Mouse (Mus musculus) cerebellum, adult 11-12 months (tissue): Measurements from ENCODE around the gene Asic2.

Source experiments
- DNase-seq: peaks from one replicate; pipeline ENCODE4 v3.0.0; 2022

Asic2 gene

DNA sequence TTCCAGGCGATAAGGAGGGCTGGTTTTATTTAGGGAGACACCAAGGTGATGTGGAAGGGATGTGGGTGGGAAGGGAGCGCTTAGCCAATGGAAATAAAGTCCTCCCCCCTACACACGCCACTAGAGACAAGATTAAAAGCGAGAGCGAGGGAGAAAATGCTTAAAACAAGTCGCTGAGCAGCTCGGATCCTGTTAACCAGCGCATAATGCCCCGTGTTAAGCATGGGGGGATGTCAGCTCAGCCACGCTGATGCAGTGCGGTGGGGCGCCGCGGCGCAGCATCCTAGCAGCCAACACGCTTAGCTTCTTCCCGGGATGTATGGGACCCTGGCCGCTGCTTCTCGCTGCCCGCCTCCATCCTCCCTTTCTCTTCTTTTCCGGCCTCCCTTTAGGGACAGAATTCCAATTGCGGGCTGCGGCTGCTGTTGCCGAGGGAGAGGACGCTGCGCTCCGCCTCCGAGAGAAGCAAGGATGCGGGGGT, at the start of gene Asic2:
Gene Asic2, minus strand, starts transcription at position 57 of the 481 bp plus-strand sequence.
- DNase-seq = no peak

DNA sequence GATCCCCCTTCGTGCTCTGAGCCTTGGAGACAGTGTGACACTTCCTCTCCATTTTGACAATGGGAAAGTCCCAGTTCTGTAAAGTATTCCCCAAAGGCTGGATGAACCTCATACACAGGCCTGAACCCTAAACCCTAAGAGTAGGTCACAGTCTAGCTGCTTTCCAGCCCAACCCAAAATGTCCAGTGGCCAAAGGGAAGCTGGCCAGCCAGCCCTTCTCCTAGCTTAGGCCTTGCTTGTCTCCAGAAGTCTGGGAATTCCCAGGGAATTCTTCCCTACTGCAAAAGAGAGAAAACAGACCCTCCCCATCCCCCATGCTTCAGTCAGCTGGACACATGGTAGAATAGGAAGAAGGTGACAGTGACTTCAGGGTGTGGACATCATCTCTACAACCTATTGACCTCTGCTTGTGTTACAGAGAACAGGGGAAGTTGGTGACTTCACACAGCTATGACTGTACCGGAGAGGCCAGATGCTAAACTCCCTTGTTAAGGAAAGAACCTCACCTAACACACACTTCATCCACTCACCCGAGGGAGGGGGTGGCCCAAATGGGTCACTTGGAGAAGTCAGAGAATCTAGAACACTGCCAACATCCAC, 48.0 kb upstream of the Asic2 start:
- no peak for DNase-seq

DNA sequence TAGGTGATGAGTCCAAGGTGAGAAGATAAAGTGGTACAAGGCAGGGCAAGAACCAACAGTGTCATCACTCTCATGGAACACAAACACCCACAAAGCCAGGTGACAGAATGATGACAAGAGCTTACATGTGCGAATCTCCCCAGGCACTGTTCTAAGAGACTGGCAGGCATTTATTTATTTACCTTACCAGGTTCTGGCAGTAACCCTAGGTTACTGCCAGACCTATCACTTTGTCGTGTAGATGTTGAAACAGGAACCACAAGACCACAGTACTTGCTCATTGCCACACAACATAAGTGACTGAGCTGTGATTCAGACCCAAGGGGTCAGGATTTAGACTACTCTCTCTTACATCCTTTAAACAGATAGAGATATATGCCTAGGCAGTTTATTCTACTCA, 46.8 kb upstream of the Asic2 start:
- no peak for DNase-seq

DNA sequence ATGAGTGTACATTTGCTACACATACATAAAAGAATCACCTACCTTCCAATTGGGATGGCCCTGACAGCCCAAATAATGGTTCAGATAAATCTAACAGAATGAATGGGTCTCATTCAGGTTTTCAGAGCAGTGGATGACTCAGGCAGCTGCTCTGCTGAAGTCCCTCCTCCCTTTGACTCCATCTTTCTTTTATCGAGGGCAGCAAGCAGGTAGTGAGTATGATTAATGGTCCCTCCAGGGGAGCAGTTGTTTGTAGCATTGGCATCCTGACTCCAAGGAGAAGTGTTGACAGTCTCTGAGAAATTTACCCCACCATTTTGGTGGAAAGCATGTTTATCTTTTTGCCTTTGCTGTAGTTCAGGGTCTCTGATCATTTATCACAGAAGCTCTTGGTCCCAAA, 45.5 kb upstream of the Asic2 start:
- no peak for DNase-seq

DNA sequence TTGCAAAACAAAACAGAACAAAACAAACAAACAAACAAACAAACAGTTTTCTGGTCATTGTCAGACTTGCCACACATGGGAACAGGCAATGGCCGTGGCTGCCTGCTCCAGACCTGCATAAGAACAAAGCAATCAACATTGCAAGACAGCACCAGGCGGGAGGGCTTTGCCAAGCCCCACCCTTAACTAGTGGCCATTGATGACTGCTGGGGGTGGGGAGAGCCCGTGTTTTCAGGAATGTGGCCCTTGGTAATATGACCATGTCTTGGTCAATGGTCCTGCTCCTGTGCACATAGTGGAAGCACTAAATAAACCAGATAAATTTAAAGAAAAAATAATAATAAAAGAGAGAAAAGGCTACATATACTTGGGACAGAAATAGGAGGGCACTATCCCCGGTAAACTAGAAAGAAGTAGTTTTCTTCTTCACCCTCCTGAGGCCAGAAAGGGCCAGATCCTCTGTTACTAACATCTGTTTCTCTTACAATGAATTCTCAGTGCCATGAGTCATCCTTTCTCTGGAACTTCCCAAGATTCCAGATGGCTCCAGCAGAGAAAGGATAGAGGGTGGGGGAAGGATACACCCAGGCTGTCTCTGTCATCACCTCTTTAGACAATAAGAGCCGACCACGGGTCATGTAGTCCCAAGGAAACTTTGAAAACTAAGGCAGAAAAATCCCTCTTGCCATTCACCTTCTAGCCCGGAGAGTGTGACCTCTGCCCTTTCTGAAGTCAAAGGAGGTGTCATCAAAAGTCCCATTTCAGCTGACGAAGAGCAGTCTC, 43.3 kb upstream of the Asic2 start:
- no peak for DNase-seq

DNA sequence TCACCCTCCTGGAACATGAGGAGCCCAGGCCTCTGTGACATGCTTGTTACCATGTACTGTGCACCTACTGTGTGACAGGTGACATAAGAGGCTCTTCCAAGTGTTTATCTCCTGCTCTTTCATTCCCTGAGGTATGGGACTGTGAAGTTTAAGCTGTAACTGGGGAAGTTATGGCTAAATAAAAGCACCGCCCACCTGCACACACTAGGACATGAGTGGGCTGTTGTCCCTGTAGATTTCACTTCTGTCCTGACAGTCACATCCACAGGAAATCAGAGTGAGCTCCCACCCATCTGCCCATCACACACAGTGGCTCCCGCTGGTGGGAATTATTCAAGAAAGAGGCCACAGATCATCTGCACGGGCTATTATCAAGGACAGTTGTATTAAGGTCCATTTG, 41.9 kb upstream of the Asic2 start:
- DNase-seq = no peak

DNA sequence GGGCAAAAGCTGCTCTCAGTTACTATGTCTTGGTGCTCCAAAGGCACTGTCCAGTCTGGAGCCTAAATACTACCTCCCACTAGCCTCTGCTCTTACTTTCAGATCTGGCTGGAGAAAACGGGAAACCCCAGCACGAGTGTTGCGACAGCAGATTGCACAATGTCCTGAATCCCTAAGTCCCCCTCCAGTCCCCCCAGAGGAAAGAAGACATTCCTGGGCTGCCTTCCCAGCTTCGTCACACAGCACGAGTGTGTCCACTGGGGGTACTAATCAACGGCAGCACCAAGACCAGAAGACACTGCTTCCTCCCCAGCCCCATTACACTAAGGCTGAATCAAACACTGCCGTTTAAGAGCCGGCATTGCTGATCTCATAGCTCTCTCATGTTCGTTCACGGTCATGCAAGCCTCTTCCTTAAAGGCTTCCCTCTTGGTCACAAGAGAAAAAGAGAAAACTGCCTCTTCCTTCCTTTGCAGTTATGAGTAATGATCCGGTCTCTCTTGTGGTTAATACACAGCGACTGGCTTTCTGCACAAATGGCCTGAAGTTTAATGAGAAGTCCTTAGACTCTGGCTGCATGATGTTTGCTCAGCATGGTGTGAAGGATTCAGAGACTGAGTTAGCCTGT, 38.7 kb upstream of the Asic2 start:
- DNase-seq = no peak

DNA sequence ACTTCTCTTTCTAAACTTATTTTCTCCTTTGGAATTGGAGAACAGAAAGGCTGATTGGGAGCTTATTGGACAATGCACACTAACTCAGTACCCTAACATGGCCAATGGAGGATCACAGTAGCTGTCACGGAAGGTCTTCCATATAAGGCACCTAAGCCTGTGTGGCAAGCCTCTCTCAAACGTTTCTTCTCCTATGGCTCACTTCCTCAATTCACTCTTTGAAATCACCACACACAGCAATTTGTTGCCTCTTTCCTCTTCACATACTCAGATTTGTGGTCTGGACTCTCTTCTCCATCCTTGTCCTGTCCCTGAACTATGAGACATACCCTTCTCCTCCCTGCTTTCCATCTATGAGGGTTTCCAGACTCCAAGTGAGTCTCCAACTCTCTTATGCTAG, 36.6 kb upstream of the Asic2 start:
- DNase-seq = no peak

DNA sequence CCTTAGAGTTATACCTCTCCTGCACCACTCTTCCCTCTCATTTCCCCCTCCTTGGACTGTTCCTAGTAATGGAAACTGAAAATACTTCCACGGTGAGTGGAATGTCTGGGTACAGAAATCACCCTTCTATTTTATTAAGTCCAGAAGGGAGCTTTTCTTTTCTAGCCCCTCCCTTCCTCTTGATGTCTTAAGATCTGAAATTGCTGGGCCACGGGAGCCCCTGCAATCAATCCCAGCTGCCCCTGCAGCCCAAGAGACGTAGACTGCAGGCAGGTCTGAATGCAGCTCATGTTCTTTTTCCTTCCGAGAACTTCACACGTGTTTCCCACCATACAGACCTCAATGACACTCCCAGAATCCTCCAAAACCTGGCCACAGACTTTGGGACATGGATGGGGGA, 32.3 kb upstream of the Asic2 start:
- DNase-seq = no peak

DNA sequence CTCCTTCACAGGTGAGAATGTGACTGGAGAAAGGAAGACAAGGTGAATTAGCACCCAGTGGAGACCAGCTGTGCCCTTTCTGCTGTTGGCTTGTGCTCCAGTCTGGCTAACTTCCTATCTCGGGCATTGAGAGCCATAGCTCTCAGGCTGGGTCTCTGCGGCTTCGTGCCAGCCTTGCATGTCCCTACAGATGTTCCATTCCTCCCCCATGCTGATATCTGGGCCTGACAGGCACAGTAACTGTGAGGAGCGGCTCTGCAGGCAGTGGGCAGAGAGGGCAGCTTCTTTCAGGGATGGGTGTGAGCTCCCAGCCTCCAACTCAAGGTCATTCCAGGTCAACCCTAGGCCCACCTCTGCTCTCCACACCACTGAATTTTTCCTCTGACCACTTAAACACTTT, 31.2 kb upstream of the Asic2 start:
- no peak for DNase-seq

DNA sequence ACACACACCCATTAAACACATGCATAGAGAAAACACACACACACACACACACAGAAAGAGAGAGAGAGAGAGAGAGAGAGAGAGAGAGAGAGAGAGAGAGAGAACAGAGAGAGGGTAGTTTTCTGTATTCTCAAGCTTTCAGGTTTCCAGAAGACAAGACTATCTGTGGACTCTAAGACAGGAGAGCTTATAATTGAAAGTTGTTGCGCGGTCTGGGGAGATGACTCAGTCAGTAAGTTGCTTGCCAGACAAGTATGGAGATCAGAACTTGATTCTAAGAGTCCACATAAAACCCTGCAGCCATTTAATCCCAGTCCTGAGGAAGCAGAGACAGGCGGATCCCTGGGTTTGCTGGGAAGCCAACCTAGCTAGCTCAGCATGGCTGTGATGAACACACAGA, 30.4 kb upstream of the Asic2 start:
- no peak for DNase-seq

DNA sequence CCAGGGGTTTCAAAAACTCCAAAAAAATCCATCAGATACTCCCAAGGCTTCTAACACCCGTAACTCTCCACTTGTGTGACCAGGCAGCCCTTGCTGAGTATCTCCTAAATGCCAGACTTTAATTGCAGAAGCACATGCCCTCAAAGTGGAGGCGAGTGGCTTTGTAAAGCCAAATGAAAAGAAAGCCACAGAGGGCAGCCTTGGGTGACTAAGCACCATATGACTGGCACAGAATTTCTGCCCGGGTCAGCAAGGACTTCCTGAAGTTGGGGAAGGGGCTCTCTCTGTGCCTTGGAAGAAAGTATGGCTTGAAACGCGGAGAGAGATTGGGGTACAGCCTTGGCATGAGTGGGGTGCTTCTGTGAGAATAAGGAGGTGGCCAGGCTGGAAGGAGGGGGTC, 28.8 kb upstream of the Asic2 start:
- DNase-seq = no peak

DNA sequence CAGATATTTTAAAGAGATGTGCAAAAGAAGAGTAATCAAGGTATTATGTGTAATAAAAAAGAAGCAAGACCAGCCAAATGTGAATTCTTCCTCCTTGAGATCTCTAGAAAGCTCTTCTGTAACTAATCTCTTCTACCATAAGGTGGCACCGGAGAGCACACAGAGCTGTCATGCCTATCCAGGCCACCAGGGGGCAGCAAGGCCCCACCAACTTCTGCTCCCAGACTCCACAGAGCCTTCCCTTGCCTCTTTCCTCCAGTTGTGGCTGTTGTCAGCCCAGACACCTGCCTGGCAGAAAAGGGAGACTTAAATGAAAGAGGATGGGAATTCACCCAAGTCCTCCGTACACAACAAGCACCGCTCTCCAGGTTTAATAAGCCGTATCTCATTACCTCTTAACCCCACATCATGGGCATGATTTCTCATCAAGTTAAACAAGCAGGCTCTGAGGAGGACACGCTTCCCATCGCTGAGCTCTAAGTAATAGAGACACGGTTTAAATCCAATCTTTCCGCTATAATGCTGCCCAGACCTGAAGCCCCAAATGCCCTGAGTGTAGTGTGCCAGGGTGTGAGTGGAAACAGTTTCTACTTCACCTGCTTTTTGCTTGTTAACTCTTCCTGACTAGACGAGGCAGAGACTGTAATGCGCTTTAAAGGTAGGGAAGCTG, 28.1 kb upstream of the Asic2 start:
- peak; percentile 33 for DNase-seq

DNA sequence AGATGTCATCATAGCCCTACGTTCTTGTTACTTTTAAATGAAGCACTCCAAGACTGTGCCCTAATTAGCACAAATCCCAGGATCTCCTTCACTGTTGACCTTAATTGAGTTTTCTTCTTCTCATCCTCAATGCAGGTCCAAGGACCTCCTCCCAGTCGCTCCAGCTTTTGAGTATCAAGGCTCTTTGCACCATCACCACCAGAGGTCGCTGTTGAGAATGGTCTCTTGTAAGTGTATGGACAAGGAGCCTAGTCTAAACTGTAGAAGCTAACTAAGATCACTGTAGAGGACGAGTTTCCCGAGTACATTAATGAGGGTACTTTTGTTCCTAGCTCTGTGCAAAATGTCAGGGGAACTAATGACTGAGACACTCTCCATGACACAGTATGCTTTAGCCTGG, 14.9 kb upstream of the Asic2 start:
- peak; percentile 6 for DNase-seq

DNA sequence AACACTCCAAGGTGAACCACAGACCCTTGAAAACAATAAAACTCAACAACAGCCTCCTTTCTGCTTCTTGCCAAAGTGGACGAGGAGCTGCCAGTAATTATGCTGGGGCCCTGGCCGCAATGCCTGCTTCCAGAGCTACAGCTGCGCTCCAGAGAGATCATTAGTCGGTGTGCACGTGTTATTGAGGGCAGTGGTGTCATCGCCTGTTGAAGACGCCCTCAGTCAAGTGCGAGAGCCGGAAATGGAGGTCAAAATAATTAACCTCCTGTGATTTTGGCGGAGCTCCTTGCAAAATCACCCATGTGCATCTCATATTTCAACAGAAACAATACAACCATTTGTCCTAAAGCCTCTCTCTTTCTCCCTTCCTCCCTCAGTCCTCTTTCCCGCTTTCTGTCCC, 13.9 kb upstream of the Asic2 start:
- DNase-seq = no peak

DNA sequence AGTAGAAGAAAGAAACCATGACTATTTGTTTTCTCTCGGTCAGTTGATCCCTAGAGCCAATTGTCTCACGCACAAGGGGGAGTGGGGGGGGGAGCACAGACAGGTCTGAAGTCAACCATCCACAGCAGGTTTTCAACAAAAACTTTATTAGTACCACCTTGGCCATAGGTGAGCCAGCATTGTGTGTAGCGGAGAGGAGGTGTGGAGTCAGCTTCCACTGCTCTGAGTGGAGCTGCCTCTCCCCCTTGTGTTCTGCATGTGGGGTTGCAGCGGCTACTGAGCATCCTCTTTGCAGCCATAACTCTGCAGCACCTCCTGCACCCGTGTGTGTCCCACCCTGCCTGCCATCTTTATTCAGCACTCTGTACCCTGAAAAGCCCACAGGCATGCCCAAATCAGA, 6.3 kb upstream of the Asic2 start:
- DNase-seq = peak; percentile 8

DNA sequence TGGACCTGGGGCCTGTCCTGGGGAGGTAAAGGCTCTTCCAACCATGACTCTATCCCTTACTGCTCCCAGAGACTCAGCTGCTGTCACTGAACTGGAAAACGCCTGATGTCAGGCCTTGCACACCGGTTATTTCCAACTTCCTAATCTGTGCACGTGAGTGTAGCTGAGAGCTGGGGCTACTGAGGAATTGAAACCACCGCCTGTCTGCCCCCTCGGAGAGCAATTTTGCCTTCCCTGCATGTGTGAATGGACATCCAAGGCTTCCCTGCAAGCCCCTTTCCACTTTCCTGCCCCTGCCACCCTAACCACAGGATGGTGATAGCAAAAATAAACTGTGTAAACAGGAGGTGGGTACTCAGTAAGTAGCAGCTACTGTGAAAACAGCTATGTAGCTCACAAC, 5.4 kb upstream of the Asic2 start:
- DNase-seq = no peak

DNA sequence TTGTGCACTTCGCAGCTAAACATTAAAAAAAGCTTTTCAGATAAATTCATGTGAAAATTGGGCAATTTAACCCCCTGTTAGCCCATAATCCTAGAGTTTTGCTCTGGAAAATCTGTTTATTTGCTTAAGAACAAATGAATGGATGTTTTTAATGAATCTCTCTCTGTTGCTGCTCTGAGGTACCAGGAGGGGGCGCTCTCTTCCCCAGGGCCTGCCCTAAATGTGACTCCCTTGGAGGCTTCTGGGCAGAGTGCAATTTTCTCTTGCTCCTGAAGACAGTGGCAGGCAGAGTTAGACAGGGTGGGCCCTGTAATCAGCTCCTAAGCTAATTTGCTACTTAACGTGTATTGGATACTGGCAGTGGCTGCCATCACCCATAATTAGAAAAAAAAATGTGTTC, 3.8 kb upstream of the Asic2 start:
- no peak for DNase-seq

DNA sequence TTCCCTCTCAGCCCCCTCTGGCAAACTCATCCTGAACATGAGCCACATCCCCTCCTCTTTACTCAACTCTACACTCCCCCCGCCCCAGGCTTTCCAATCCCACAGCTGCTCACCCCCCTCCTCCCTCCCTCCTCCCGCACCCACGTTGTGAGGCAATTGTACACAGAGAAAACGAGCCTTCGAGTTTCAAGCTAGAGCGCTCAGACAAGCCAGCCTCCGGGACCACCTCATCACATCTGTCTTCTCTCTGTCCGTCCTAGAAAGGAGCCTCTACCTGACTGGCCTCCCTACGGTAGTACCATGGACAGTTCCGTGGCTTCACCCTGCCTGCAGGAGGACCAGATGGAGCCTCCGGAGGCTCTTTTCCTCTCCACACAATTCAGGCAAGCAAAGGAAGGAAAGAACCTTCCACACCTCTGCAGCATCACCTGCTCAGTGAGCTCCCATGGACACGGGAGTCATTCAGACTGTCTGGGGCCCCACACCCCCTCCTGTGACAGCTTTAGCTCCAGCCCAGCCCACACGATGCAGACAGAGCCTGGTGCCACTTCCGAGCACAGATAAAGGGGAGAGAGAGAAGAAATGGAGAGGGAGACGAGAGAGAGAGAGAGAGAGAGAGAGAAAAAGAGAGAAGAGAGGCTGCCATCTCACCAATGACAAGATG, 1.5 kb downstream of the Asic2 start:
- DNase-seq = no peak

DNA sequence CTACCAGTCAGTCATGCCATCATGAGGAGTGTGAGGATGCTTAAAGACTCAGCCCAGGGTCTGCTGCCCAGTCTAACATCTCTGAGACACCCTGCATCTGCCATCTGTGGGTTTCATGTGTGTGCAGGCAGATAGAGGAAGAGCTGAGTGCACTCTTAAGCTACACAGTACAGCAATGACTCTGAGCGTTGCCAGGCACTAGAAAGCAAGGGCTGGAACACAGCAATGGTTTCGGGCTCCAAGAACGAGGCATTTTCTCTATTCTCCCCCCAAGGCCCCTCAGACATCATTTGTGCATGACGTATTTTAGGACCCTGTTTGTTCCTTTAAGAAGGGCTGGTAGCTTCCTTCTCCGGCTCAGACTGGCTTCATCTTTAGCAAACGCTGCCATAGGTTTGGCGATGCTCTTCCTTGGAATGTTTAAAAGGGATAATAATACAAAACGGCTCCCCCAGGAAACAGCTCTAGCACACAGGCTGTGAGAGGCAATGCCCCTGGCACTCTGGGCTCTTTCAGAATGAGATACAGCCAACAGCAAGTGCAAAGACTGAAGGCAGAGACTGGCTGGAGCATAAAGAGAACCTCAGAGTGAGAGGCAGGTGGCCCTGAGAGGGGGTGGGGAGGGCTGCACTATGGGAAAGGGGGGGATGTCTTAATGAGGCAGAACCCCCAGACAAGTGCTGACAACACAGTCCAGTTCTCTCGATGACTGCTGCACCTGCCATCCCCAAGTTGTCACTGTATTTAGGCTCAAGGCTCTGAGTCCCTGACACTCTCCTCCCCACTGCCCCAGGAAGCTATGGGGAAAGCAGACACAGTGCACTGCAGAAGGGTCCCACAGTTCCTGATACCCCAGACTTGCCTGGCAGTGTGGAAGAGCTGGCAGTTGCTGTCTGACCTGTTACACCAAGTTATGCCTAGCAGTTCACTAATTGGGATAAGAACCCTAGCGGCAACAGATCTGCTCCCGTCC, 2.3 kb downstream of the Asic2 start:
- DNase-seq = no peak

DNA sequence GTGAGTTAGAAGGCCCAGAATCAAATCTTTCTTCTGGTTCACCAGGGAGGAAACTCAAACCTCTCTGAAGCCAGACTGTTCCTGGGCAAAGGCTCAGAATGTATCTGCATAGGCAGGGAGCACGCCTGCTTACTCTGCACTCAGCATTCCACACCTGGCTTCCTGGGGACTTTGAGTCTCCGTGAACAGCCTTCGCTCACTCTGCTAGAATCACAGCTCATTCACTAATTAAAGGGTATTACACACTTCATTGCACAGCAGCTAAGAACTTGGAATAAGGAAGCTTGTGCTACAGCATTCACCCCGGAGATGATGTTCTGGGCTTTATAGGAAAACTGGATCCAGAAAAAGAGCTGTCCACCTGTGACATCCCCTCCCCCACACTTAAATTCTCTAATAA, 3.7 kb downstream of the Asic2 start:
- no peak for DNase-seq

DNA sequence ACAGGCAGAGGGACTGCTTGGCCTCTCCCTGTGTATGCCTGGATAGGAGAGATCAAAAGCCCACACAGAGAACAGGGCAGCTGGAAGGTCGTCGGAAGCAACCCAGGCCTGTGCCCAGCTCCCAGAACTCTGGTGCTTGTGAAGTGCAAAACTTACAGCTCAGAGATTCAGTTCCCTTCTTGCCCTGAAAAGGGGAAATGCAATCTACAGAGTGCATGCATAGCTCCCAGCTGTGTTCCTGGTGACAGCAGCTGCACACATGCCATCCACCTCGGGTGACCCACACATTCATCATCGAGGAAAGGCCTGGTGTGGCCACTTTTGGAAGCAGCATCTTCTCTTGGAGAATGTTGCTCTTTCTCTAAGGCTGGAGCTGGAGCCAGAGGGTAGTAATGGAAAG, 13.9 kb downstream of the Asic2 start:
- DNase-seq = no peak
